Comparison of ENCODE assay signal across 12 mouse cellular contexts in the genomic region with DNA sequence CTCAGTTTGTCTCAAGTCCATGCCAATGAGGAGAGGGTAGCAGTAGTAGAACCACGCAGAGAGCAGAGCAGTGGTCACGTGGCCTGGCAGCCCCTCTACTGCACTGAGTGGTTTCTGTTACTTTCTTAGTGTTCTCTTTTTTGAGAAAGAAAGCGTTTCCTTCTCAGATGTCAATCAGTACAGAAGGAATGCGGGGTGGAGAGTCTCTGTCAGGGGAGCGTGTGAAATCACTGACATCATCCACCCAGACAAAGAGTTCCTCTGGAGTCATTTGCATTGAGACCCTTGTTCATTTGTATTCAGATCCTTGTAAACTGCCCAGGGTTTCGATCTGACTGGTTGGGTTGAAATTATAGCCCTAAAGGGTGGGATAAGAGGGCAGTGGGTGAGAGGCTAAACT.
DNase-seq lines count a peak whose midpoint lies in the region; ATAC-seq lines count a peak whose summit lies in the region.
"Had no signal": no experiment of that assay in that cellular context is flagged by ENCODE, and none has a peak within 500 bp of the region (broad histone marks: within the 10 kb centered on the region; RNA-seq: fewer than 3 reads in every experiment).

No protein-coding gene starts in this region.

- intact Hi-C loops in gastrocnemius, postnatal 14 days (cut with DNase I; ENCODE audit: low total_unique reads): no loop called here

- no peaks in the 10 kb centered on the region for H3K36me3 ChIP-seq in forebrain, embryonic 10.5 days (replicated peaks)
- no peaks in the 10 kb centered on the region for H3K36me3 ChIP-seq in hindbrain, embryonic 12.5 days
- no peaks in the 10 kb centered on the region for H3K36me3 ChIP-seq in midbrain, embryonic 14.5 days (ENCODE audit: control insufficient read depth, insufficient read depth, low read length)
- H3K36me3 ChIP-seq: kidney, embryonic 15.5 days had no signal

- no peak overlapping the region for H3K4me2 ChIP-seq in hindbrain, embryonic 12.5 days (replicated peaks)
- no peak overlapping the region for H3K4me2 ChIP-seq in midbrain, embryonic 14.5 days (ENCODE audit: low read length)
- H3K4me2 ChIP-seq: kidney, embryonic 15.5 days had no signal

- ATAC-seq in hindbrain, embryonic 12.5 days (ENCODE audit: low FRiP score): peak; percentile 83
- peak; percentile 55; the same call in 1 of the 2 replicates for ATAC-seq in midbrain, embryonic 14.5 days (ENCODE audit: low FRiP score, low TSS enrichment)
- no peak for ATAC-seq in megakaryocyte, adult 5-6 weeks (ENCODE audit: poor library complexity, severe bottlenecking)
- ATAC-seq: CD4-positive, CD25-positive, alpha-beta regulatory T cell, adult 4 months had no signal

- H3K9me3 ChIP-seq in forebrain, embryonic 10.5 days: no peaks in the 10 kb centered on the region
- H3K9me3 ChIP-seq in hindbrain, embryonic 12.5 days (replicated peaks): no peaks in the 10 kb centered on the region
- no peaks in the 10 kb centered on the region for H3K9me3 ChIP-seq in midbrain, embryonic 14.5 days (ENCODE audit: control insufficient read depth, low read length)
- H3K9me3 ChIP-seq: kidney, embryonic 15.5 days had no signal

- peaks cover 29% of the 10 kb centered on the region for H3K4me1 ChIP-seq in forebrain, embryonic 10.5 days
- H3K4me1 ChIP-seq in hindbrain, embryonic 12.5 days: 0 out of 2 replicates have a peak, but pooled peaks cover 2% of the 10 kb centered on the region
- H3K4me1 ChIP-seq in midbrain, embryonic 14.5 days (ENCODE audit: control insufficient read depth, insufficient read depth, low read length): no peaks in the 10 kb centered on the region
- H3K4me1 ChIP-seq: kidney, embryonic 15.5 days had no signal

- H3K9ac ChIP-seq in hindbrain, embryonic 12.5 days: no peak overlapping the region
- H3K9ac ChIP-seq in midbrain, embryonic 14.5 days (replicated peaks; ENCODE audit: low read length): no peak overlapping the region
- H3K9ac ChIP-seq: kidney, embryonic 15.5 days had no signal

- H3K27me3 ChIP-seq in forebrain, embryonic 10.5 days (ENCODE audit: poor library complexity, severe bottlenecking): no peaks in the 10 kb centered on the region
- no peaks in the 10 kb centered on the region for H3K27me3 ChIP-seq in hindbrain, embryonic 12.5 days
- no peaks in the 10 kb centered on the region for H3K27me3 ChIP-seq in midbrain, embryonic 14.5 days (ENCODE audit: control insufficient read depth, insufficient read depth, low read length)
- H3K27me3 ChIP-seq: kidney, embryonic 15.5 days had no signal

- peak overlapping the region; percentile 37; the same call in 1 of the 2 replicates for H3K27ac ChIP-seq in forebrain, embryonic 10.5 days
- H3K27ac ChIP-seq in hindbrain, embryonic 12.5 days: 0 out of 2 replicates have a peak overlapping the region, but pooled peaks have one; percentile 0
- no peak overlapping the region for H3K27ac ChIP-seq in midbrain, embryonic 14.5 days (replicated peaks; ENCODE audit: low read depth, low read length)
- H3K27ac ChIP-seq: kidney, embryonic 15.5 days; layer of hippocampus, adult 2 months had no signal

- WGBS in forebrain, embryonic 10.5 days: 45% methylated on average over 6 of the region's 6 CpGs
- WGBS in hindbrain, embryonic 12.5 days: 24% methylated on average over 6 of the region's 6 CpGs
- 10% methylated on average over 6 of the region's 6 CpGs for WGBS in midbrain, embryonic 14.5 days

- DNase-seq in ZHBTc4 (ENCODE audit: low read depth, low spot score): peak; percentile 33
- no peak for DNase-seq in forebrain, embryonic 10.5 days (ENCODE audit: extremely low spot score, low spot score)
- peak; percentile 34 for DNase-seq in midbrain, embryonic 14.5 days
- no peak for DNase-seq in gastrocnemius, postnatal 14 days
- DNase-seq in B cell, adult 2 months: no peak
- DNase-seq: cerebellum, adult 9-11 months; thymus, adult 2 months had no signal

- H3K4me3 ChIP-seq in forebrain, embryonic 10.5 days: no peak overlapping the region
- H3K4me3 ChIP-seq in hindbrain, embryonic 12.5 days: no peak overlapping the region
- H3K4me3 ChIP-seq in midbrain, embryonic 14.5 days (replicated peaks; ENCODE audit: low read depth, low read length): no peak overlapping the region
- H3K4me3 ChIP-seq: kidney, embryonic 15.5 days; layer of hippocampus, adult 2 months had no signal

Comparison
In these comparisons a context has a peak if more than half of its experiments do, and no peak if none do; other contexts are left out.
1. DNase-seq: peak in ZHBTc4 (single experiment) and midbrain, embryonic 14.5 days (single experiment); none in forebrain, embryonic 10.5 days (single experiment), gastrocnemius, postnatal 14 days (single experiment) and B cell, adult 2 months (0 of 2).